Mouse (Mus musculus) spleen, adult 18-20 months (tissue): ENCODE data around the gene Zfp963.

Experiments used
- DNase-seq, 2 experiments: peaks; one replicate each; pipeline ENCODE4 v3.0.0; 2022; ENCODE audit warnings: mixed read lengths in 2 of 2

The Zfp963 gene

DNA sequence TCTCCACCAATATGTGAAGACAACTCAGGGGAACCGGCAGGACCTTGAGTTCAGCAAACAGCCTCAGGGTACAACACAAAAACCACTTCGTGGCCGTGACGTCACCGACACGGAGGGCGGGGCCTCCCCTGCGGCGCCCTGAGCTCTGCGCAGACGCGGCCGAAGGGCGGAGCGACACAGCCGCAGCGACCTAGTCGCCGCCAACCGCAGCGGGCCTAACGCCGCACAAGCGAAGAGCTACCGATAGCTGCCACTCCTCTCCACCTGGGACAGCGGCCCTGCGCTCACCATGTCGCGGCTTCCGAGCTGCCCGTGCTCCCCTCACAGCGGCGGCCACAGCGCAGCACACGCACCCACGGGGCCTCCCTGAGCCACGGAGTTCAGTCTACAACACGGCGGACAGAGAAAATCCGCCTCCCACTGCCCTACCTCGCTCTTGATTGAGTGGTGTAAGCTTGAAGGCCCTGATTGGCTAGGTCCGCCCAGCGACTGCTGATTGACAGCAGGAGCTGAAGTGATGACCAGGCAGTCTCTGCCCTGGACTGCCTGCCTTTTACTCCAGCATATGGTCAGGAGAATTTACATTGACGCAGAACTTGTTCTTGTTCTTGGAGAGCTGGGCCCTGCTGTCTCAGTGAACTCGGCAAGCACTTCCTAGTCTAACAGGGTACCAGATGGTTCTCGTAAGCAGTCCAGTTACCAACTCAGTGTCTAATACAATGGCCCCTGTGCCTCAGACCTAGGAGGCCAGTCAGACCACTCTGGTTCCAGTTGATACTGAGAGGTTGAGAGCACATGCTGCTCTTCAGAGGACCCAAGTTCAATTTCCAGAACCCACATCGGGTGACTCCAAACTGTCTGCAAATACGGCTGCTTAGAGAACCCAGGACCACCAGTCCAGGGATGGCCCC, at the start of gene Zfp963:
Gene Zfp963 (minus strand): TSS at position 427 of the 911 bp plus-strand sequence.
- peak; percentile 95 to 98 for DNase-seq

DNA sequence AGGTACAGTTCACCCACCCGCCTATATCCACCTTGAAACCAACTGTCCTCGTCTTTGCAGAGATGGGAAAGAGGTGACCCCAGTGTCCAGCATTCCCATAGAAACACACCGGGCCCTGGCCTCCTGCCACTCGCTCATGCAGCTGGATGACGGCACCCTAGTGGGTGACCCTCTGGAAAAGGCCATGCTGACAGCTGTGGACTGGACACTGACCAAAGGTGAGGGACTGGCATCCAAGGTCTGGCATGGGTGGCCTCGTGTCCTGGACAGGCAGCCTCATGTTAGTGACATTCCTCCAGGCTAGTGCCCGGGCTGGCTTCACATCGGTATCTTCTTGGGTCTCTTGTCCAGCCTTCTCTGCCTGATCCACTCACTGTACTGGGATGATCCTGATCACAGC, 49.5 kb upstream of the Zfp963 start:
- DNase-seq: peak in 1 of 2 experiments; percentile 1

DNA sequence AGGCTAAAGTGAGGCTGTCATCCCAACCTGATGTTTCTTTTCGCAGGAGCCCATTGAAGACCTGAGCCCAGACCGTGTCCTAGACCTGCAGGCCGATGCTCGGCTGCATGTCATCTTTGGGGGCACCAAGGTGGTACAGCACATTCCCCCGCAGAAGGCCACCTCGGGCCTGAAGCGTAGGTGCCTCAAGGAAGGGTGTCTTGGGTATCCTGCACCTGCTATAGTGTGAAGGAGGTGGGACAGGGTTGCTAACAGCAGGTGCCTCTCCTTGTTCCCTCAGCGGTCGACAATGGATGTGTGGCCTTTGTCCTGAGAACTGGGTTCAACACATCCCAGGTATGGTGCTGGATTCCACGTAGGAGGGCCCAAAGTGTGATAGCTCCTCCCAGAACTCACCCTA, 47.9 kb upstream of the Zfp963 start:
- DNase-seq: no peak

DNA sequence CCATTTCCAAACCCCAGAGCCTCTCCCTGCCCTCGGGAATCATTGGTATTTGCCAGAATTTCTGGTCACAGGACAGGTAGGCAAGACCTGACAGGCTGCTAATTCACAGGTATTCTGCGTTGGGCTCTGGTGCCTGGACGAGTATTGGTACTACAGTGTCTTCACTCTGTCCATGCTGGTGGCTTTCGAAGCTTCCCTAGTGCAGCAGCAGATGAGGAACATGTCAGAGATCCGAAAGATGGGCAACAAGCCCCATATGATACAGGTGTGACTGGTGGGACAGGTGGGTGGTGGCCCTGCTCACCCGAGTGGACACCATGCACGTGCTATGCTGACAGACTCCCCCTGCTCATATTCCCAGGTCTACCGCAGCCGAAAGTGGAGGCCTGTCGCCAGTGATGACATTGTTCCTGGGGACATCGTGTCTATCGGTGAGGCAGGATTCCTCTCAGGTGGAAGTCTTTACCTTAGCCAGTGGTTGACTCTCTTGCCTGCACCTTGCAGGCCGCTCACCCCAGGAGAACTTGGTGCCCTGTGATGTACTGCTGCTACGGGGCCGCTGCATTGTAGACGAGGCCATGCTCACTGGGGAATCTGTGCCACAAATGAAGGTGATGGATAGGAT, 47.1 kb upstream of the Zfp963 start:
- DNase-seq: no peak

DNA sequence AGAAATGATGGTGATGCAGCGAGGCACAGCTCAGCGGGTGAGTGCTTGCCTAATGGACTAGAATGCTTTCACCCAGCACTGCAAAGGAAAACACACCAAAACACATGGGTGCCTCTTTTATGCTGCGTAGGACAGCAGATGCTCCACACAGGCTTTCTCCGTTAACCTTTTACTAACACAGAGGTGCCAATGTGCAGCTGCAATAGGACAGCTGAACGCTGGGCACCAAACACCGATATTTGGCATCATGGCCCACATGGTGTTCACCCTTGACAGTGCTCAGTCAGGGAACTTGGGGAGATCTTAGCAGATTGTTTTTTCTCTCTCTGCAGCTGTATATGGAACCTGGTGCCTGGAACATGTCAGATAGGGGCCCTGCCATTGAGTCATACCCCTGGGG, 45.1 kb upstream of the Zfp963 start:
- no peak for DNase-seq

DNA sequence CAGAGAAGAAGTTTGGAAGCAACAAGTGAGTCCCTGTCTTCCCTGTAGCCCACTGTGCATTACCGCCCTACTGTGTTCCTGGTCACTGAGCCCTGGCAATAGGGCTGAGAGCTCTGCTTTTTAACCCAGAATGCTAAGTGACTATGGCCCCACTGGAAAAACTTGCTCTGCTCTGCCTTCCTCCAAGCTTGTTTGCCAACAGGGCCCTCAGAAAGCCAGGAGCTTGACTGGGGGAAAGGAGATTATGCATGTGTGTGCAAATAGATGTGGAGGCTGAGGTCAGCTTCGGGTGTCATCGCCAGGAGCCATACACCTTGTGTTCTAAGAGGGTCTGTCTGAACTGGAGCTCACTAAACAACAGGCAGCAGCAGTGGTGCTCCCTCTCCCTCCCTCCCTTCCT, 44.3 kb upstream of the Zfp963 start:
- DNase-seq: no peak

DNA sequence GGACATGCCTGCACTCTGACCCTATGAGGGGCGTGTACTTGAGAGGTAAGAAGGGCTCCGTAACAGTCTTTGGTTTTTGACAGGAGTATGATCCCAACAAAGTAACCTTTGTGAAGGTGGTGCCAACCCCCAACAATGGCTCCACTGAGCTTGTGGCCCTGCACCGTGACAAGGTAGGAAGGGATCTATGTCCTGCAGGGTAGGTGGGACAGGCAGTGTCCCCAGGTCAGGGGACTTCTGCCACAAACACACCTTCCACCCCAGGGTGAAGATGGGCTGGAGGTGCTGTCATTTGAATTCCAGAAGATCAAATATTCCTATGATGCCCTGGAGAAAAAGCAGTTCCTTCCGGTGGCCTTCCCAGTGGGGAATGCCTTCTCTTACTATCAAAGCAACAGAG, 43.9 kb upstream of the Zfp963 start:
- DNase-seq: no peak

DNA sequence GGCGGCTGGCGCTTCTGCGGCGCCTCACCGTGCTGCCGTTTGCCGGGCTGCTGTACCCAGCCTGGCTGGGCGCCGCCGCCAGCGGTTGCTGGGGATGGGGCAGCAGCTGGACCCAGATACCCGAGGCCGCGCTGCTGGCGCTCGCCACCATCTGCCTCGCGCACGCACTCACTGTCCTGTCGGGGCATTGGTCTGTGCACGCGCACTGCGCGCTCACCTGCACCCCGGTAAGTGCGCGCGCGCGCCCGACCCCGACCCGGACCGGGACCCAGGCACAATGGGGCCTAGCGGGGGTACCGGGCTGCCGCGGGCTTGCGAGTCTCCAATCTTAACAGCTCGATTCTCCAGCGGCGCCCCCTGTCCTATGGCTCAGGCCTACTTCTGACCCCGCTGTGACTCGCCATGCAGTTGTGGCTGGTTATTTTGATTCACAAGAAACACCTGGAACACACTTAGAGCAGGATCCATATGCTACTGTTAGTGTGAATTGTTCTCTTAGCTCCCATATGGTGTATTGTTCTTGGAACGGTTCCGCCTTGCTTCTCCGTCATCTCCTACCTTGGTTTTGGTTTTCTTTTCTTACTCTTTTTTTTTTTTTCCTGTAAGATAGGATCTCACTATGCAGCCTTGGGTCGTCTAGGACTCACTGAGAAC, 41.8 kb upstream of the Zfp963 start:
- DNase-seq: no peak

DNA sequence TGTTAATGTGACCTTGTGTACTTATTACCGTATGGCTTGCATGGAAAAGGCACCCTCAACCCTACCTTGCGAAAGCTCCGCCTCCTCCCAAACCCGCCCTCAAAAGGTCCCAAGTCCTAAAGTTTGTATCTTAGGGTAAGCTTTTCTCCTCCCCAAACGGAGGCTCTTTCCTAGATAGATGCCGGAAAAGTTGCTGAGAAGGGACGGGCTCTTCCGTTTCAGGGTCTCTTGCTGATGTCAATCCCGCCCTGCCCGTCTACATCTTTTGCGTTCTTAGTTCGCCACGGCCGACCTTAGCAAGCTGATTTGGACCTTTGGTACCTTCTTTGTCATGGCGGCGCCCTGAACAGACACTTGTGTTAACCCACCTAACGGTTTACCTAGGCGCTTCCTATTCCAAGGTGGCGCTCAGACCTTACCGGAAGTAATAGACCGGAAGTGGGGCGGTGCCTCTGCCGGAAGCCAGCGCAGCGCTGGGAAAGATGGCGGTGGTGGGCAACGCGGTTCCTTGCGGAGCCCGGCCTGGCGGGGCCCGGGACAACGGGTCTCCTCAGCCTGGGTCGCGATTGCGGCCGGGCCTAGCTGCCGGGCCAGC, 41.1 kb upstream of the Zfp963 start, which contains the start of the genes Atp13a1 and Zfp866:
Gene Atp13a1 (plus strand): TSS at position 391 of the 595 bp plus-strand sequence.
Gene Zfp866 (minus strand): TSS at position 406 of the 595 bp plus-strand sequence.
- DNase-seq: peak; percentile 79 to 86

DNA sequence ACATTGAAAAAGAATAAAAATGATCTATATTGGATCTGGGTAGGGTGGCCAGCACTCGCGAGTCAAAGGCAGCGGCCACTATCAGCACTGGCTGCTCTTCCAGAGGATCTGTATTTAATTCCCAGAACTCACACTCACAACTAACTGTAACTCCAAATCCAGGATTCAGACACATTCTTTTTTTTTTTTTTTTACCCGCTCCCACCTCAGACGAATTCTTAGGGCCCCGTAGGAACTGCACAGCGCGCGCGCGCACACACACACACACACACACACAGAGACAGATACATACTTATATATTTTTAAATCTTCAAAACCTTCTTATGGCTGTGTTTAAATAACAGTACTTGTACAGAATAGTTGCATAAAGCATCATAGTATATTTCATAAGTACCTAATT, 40.6 kb upstream of the Zfp963 start:
- DNase-seq: peak in 1 of 2 experiments; percentile 3

DNA sequence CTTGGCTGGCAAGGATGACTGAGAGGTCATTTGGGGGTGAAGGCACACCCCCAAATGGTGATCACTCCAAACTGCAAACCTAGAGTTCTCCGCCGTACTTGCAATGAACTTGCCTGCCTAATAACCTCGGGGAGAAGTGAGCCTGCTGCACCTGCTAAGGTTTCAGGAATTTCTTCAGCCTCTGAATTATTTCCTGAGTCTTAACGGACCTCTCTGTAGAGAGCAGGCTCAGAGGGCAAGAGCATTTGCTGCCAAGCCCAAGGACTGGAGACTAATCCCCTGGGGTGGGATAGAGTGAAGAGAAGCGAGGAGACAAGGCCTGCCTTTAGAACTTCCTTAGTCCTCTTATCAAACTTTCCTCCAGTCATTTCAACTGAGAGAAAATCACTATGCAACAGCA, 40.0 kb upstream of the Zfp963 start:
- peak in 1 of 2 experiments; percentile 1 for DNase-seq

DNA sequence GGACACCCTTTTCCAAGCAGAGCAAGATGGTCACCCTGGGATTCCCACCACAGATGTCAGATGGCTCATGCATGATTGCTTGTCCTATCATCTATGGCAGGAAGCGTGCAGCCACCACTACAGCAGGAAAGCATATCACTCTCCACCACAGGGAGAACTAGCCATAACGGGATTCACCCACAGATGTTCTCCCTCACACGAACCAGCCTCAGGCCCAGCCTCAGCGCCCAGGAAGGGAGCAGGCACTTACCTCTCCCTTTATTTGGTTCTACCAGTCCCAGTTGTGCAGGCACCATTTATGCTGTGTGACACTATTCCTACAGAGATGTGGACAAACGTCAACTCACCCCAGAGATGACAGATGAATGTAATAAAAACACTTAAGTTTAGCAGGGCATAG, 39.3 kb upstream of the Zfp963 start:
- DNase-seq: no peak

DNA sequence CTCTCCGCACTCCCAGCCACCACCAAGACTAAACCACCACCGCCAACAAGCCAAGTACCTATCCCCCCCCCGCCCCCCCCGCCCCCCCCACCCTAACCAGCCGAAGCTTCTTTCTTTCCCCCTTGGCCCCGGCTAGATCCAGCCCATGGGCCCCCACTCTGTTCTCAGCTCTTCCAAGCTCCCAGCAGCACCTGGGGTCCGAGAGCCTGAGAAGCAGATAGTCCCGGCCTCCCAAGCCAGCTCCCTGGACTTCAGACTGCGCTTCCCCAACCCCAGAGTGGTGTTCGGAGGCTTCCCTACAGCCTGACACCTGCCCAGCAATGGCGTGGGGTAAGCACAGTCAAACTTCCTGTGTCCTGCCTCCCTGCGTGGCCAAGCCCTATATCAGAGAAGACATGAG, 27.3 kb upstream of the Zfp963 start:
- no peak for DNase-seq

DNA sequence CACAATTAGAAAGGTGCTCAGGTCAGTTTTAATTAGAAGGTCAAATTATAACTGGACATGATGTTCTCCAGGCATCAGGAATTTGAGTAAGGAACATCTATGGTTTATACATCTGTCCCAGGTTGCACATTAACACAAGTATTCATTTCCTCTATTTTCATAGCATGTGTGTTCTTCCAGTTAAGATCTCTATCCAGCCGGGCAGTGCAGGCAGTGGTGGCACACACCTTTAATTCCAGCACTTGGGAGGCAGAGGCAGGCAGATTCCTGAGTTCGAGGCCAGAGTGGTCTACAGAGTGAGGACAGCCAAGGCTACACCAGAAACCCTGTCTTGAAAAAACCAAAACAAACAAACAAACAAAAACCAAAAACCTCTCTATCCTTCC, 25.4 kb upstream of the Zfp963 start:
- no peak for DNase-seq

DNA sequence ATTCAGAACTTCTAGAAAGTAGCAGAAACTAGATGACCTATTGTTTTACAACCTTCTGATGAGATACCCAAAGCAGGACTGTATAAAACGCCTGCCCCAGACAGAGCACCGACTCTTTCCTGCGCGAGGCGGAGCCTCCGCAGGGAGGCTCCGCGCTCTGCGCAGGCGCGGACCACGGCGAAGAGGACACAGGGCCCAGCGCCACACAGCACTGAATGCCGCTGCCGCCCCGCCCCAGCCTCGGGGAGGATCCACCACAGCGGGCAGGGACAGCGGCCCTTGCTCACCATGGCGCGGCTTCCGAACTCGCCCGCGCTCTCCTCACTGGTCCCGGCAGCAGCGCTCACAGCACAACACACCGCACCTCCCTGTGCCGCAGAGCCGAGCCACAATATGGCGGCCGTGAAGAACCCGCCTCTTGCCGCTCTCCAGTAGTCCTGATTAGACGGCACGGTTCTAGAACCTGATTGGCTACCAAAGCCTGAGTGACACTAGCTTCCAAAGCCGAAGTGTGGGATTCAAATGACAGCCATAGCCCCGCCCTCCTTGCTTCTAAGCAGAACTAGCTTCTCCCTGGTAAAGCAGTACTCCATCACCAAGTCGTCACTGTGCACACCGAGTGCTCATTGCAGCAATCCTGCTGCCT, 24.9 kb upstream of the Zfp963 start, which contains the start of gene Gm20422:
Gene Gm20422 (minus strand): TSS at position 384 of the 646 bp plus-strand sequence.
- peak; percentile 79 to 80 for DNase-seq

DNA sequence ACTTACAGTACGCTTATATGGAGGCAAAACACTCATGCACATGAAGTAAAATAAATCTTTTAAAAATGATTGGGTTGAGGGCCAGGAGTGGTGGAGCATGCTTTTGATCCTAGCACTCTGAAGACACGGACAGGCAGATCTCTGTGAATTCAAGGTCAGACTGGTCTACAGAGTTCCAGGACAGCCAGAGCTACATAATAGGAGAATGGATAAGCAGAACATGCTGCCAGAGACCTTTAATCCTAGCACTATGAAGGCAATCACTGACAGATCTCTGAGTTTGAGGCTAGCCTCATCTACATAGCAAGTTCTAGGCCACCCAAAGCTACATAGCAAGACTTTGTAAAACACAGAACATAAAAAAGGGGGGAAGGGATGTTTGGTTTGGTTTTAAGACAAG, 22.3 kb upstream of the Zfp963 start:
- no peak for DNase-seq

DNA sequence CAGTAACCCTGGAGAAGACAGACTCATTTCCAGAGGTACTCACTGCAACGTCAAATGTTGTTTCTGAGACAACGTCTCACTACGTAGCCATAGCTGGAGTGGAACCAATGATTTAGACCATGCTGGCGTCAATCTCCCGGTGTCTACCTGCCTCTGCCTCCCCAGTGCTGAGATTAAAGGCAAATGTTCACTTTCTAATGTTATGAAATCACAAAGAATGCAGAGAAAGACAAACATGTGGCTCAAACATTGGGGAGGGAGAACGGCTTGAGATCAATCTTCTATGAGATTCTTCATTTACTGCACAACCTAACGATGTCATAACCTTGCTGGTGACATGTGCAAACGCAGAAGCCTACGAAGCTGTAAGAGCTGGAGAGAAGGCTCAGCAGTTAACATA, 21.5 kb upstream of the Zfp963 start:
- no peak for DNase-seq

DNA sequence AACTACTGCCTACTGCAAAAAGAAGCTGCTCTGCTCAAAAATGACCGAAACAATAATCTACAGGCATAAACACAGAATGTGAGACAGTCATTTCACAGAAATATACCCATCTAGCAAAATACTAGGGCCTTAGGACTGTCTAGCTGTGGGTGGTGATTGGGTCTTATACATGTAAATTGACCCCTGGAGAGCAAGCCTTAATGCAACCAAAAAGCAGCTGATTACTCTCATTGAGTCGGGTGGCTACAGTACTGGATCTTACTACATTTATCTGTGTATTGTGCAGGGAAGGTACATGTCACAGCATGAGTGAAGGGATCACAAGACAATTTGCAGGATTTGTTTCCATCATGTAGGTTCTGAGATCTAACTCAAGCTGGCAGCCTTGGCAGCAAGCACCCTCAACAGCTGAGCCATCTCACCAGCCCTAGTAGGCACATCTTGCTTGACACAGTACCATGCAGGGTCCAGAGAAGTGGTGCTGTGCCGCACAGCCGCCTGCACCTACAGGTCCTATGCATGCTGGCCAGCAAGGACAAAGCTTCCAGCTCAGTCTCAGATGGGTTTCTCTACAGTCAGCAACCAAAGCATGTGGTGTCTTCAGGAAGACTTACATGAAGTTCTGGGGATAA, 12.2 kb upstream of the Zfp963 start:
- no peak for DNase-seq

DNA sequence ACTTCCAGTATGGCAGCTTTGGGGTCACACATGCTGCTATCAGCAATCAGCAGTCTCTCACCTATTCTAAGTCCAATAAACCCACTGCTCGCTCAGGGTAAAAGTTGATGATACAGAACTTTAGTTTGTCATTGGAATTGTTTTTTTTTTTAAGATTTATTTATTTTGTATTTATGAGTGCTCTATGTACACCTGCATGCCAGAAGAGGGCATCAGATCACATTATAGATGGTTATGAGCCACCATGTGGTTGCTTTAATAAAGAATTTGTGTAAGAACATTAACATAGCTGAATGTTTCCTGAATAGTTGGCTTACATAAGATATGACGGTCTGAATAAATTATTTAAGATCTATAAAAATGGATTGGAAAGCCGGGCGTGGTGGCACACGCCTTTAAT, 8.5 kb upstream of the Zfp963 start:
- no peak for DNase-seq

DNA sequence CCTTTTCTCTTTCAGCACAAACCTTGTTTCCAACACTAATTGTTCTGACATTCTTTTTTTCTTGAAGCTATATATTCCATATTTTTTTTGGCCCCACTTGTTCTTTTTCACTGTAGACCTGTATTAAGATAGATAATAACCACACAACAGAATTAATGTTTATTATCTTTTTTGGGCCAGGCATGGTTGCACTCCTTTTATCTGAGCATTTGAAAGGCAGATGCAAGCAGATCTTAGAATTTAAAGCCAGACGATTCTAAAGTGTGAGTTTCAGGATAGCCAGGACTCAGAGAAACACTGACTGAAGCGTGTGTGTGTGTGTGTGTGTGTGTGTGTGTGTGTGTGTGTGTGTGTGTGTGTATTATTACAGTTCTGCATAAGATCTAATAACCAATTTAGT, 2.7 kb upstream of the Zfp963 start:
- DNase-seq: no peak

DNA sequence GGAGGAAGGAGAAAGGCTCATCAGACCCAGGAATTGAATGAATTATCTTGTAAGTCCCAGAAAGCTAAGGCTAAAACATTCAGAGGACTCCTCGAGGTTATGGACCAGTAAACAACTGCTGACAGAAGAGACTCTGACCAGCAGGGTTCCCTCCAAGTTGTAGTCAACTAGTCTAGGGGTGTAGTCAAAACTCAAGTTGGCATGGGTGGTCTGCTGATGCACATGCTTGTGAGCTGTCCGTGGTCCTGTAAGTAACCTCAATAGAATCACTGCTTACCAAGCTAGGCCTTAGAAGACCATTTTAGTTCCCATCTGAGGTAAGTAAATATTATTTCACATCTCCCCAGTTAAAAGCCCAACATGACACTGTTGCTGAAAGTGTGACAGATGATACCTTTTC, 8.5 kb downstream of the Zfp963 start:
- no peak for DNase-seq

DNA sequence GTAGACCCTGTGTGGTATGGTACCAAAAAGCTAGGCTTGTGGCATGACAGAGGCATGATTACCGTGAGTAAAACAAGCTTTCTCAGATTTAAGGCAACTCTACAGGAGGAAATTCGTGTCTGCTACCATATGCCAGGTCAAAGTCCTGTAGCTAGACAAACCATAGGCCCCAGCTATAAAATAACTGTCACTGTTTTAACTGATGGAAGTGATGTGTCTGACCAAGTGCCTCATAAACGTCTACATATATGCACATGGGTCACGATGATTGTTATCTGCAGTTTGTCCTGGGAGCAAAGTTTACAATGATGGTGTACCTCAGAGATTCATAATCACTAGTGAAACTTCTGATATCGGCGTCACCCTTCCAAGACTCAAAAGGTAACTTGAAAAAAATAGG, 9.0 kb downstream of the Zfp963 start:
- DNase-seq: no peak
